Mouse (Mus musculus) limb, embryonic 14.5 days (tissue): ENCODE measurements around the gene Aip. TPM values are rescaled to one million over a fixed set of nuclear protein-coding genes. Genes with fewer than 3 reads are reported as not detected.

ENCODE experiments used
- ATAC-seq: fragments of 200-750 bp; cut with Nextera tagmentation; 2 replicates; pipeline ENCODE4 v1.8.0; 2017; ENCODE audit warnings: low read depth, moderate number of reproducible peaks, moderate TSS enrichment; ENCODE audit not compliant: low FRiP score
- DNase-seq: peaks from one replicate; pipeline ENCODE4 v3.0.0-alpha.2; 2015; ENCODE audit warnings: low spot score
- H3K27ac ChIP-seq: fragments of 300-500 bp; sonication (generic); replicated peaks from 2 replicates; pipeline ENCODE4 v1.5.1; 2014; ENCODE audit warnings: low read depth, mild to moderate bottlenecking, low read length, moderate library complexity, mixed read lengths
- H3K27me3 ChIP-seq: fragments of 300-500 bp; sonication (generic); 2 replicates; pipeline ENCODE4 v1.6.1; 2014; ENCODE audit warnings: low read length, mixed read lengths; ENCODE audit not compliant: control insufficient read depth, insufficient read depth
- H3K36me3 ChIP-seq: fragments of 300-500 bp; sonication (generic); 2 replicates; pipeline ENCODE4 v1.6.1; 2014; ENCODE audit warnings: mild to moderate bottlenecking, low read length, moderate library complexity, mixed read lengths; ENCODE audit not compliant: control insufficient read depth, insufficient read depth
- H3K4me1 ChIP-seq: fragments of 300-500 bp; sonication (generic); 2 replicates; pipeline ENCODE4 v1.6.1; 2014; ENCODE audit warnings: antibody characterized with exemption, low read length, mixed read lengths; ENCODE audit not compliant: control insufficient read depth, insufficient read depth
- H3K4me2 ChIP-seq: fragments of 300-500 bp; sonication (generic); replicated peaks from 2 replicates; pipeline ENCODE4 v1.6.1; 2014; ENCODE audit warnings: low read depth, mild to moderate bottlenecking, low read length, moderate library complexity; ENCODE audit not compliant: severe bottlenecking
- H3K4me3 ChIP-seq: fragments of 300-500 bp; sonication (generic); replicated peaks from 2 replicates; pipeline ENCODE4 v1.5.1; 2014; ENCODE audit warnings: low read length
- H3K9ac ChIP-seq: fragments of 300-500 bp; sonication (generic); 2 replicates; pipeline ENCODE4 v1.6.1; 2014; ENCODE audit warnings: mild to moderate bottlenecking, low read depth, low read length, moderate library complexity; ENCODE audit not compliant: severe bottlenecking
- H3K9me3 ChIP-seq: fragments of 300-500 bp; sonication (generic); 2 replicates; pipeline ENCODE4 v1.6.1; 2016; ENCODE audit warnings: low read length; ENCODE audit not compliant: control insufficient read depth
- POLR2A ChIP-seq: fragments of 200-500 bp; IDR thresholded peaks from 2 replicates; pipeline ENCODE4 v1.8.0; 2012; ENCODE audit warnings: inconsistent platforms, mild to moderate bottlenecking, moderate library complexity, borderline replicate concordance; ENCODE audit not compliant: insufficient read depth, insufficient read length; ENCODE audit errors: extremely low read depth
- WGBS: fragments of 180-500 bp; shearing (Covaris S2); extraction: QIAGEN DNeasy Blood & Tissue Kit; methylation state at CpG from one replicate; pipeline ENCODE4 v1.1.7; 2014; 5-methylcytosine and 5-hydroxymethylcytosine counted together
- polyA plus RNA-seq, 2 experiments: library from polyadenylated mRNA; depleted of rRNA in 1 of 2; stranded (reverse) in 1 of 2; unstranded in 1 of 2; fragments of >200 nt; fragmentation: Nextera tagmentation in 1 of 2; extraction: Ambion mirVana in 1 of 2; gene quantifications; 2 replicates each; pipeline versions ENCODE4 v1.2.1 to v1.2.3; 2012 to 2014

The Aip gene
- polyA plus RNA-seq, 2 experiments: 86.4 to 119 TPM

DNA sequence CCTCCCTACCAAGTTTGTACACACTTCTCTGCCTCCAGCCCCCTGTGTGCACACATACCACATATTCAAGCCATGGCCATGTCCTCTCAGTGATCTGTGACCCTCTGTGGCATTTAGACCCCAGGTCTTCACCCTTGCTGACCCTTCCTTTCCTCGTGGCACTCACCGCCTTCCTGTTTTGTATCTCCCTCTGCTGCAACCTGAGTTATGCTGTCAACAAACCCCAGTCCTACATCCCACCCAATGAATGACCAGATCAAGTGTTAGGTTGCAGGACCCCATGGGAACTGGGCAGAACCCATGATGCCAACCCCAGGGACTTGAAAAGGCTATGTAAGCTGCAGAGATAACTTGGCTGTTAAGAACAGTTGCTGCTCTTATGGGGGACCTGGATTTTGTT is 23.6 kb downstream of the Aip start:
- Histone ChIP-seq H3K27me3 (peaks cover 32% of the 10 kb centered on the region; the same call in 1 of the 2 replicates), H3K9me3 (no peaks in the 10 kb centered on the region), H3K4me2 (no peak overlapping the region), H3K36me3 (no peaks in the 10 kb centered on the region), H3K9ac (no peak overlapping the region), H3K27ac (no peak overlapping the region), H3K4me1 (peaks cover 23% of the 10 kb centered on the region), H3K4me3 (no peak overlapping the region)
- 91% methylated on average over 2 of the region's 2 CpGs for WGBS
- no peak for TF ChIP-seq POLR2A
- no peak for ATAC-seq
- DNase-seq: no peak

DNA sequence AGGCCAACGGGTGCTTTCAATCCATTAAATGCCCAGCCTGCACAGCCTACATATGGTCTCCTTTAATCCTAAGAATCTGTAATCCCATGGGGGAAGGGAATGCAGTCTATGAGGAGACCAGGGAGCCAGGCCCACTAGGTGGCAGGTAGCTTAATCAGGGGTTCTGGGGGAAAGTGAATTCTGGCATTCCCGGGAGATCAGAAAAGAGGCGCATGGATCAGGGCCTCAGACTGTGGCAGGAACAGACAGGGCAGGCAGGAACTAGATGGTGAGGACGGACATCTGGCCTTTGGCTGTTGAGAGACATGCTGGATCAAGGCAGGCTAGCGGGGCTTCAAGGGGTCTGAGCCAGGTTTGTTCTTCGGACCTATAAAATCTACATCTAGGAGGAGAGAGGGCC is 24.2 kb downstream of the Aip start:
- WGBS: 57% methylated on average over 6 of the region's 6 CpGs
- Histone ChIP-seq H3K9ac (no peak overlapping the region), H3K4me2 (no peak overlapping the region), H3K9me3 (no peaks in the 10 kb centered on the region), H3K27ac (no peak overlapping the region), H3K27me3 (peaks cover 32% of the 10 kb centered on the region; the same call in 1 of the 2 replicates), H3K4me3 (peak overlapping the region; percentile 45; the same call in 1 of the 2 replicates), H3K36me3 (no peaks in the 10 kb centered on the region), H3K4me1 (peaks cover 25% of the 10 kb centered on the region)
- no peak for ATAC-seq
- no peak for DNase-seq
- no peak for TF ChIP-seq POLR2A

DNA sequence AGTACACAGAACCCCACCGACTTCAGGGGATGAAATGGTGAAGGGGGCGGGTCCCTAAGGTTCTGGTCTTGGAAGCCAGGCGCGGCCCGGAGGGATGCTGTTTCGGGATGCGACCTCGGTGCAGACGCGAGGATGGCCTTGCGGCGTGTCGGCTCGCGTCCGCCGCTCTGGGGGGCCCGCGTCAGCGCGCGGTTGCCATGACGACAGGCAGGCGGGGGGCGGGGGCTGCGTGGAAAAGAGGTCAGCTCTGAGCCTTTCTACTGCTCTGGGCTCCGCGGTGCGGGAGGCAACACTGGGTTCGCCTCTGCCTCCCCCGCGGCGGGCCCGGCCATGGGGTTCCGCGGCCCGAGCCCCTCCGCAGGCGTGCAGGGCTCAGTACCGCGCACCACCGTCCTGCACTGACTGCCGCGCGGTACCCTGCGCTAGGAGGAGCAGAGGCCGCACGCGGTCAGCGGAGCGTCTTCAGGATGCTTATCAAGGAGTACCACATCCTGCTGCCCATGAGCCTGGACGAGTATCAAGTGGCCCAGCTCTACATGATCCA is 24.9 kb downstream of the Aip start:
- no peak overlapping the region for H3K27ac ChIP-seq
- H3K27me3 ChIP-seq: peaks cover 32% of the 10 kb centered on the region; the same call in 1 of the 2 replicates
- no peaks in the 10 kb centered on the region for H3K36me3 ChIP-seq
- H3K4me2 ChIP-seq: peak overlapping the region; percentile 88
- WGBS: 2% methylated on average over 35 of the region's 52 CpGs
- peak overlapping the region; percentile 45 for H3K4me3 ChIP-seq
- H3K4me1 ChIP-seq: peaks cover 30% of the 10 kb centered on the region
- DNase-seq (no peak), ATAC-seq (no peak)
- H3K9ac ChIP-seq: peak overlapping the region; percentile 50
- TF ChIP-seq POLR2A: no peak
- H3K9me3 ChIP-seq: no peaks in the 10 kb centered on the region

DNA sequence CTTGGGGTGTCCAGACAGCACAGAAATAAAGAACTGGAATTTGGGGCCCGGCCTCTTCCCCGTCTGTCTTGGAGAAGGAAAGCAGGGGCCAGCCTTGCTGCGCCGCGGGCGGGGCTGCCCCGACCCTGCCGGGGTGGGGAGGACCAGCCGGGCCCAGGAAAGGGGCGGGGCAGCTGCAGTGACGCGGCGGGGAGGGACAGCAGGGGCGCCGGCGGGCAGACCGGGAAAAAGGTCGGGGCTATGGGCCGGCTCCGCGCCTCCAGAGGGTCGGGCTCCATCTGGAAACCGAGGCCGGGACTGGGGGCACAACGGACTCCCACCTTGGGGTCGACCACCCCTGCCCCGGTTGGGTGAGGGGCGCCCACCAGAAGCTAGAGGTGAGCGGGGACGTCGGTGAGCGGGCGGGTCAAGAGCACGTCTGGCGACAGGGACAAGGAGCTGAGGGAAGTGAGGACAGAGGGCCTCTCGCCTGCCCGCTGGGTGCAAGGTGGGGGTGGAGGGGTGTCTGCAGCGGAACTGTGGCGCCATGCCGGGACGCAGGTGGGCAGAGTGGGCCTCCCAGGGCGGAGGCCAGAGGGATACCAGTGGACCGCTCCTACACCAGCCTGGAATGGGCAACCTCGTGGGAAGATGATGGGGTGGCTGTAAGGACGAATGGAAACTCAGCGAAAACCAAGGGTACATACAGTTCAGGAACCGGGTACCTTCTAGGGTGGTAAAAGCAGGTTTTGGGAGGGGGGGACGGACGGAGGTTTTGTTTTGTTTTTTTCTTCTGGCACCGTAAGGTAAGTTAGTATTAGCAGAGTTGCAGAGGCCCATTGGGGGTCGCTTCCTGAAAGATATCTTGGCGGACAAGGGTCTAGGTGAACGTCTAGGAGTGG is 25.6 kb downstream of the Aip start, which contains the start of gene Pitpnm1:
Pitpnm1 (plus strand) TSS at position 162 of the 881 bp plus-strand sequence.
- Histone ChIP-seq H3K27me3 (peaks cover 32% of the 10 kb centered on the region; the same call in 1 of the 2 replicates), H3K9me3 (no peaks in the 10 kb centered on the region), H3K4me3 (peak within 1 kb of the TSS; percentile 45), H3K4me1 (peaks cover 30% of the 10 kb centered on the region), H3K36me3 (no peaks in the 10 kb centered on the region), H3K27ac (no peak within 1 kb of the TSS), H3K9ac (peak within 1 kb of the TSS; percentile 50), H3K4me2 (peak within 1 kb of the TSS; percentile 88)
- no peak for TF ChIP-seq POLR2A
- DNase-seq (peak; percentile 18), ATAC-seq (no peak)
- WGBS: 4% methylated on average over 53 of the region's 53 CpGs

- H3K36me3 ChIP-seq: no peaks in the 10 kb centered on the region
- DNase-seq (peak; percentile 91), ATAC-seq (no peak)
- no peak overlapping the region for H3K27ac ChIP-seq
- peaks cover 32% of the 10 kb centered on the region; the same call in 1 of the 2 replicates for H3K27me3 ChIP-seq
- H3K4me3 ChIP-seq: no peak overlapping the region
- H3K9me3 ChIP-seq: no peaks in the 10 kb centered on the region
- no peak for TF ChIP-seq POLR2A
- peaks cover 30% of the 10 kb centered on the region for H3K4me1 ChIP-seq
- 13% methylated on average over 9 of the region's 9 CpGs for WGBS
- H3K4me2 ChIP-seq: peak overlapping the region; percentile 88; the same call in 1 of the 2 replicates
- H3K9ac ChIP-seq: no peak overlapping the region
Measured at GRCm38 (mm10) chr19:4099056-4099455, 26.6 kb downstream of the Aip start.
